Mouse (Mus musculus): ENCODE data around the gene Syt16. TPM values are rescaled to one million over a fixed set of nuclear protein-coding genes. Genes with fewer than 3 reads are reported as not detected.

The Syt16 gene
- polyA plus RNA-seq, 1 experiment from 2014 or later, result 1.2 TPM

DNA sequence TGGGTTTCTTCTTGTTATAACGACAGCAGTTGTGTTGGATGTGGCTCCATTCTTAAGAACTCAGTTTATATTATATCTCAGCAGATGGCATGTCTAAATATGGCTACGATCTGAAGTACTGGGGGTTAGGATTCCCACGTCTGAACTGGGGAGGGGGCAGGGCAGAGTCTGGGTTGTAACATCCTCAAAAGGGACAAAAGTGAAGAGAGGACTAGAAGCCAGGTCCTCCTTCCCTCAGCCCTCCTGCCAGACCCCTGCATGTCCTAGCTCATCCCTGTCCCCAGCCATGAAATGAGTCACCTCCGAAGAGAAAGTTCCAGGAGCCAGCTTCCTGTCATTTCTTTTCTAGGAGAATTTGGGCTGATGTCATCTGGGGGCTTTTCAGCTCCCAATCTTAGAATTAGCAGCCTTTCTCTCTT, 111.2 kb downstream of the Syt16 start:
- Histone ChIP-seq H3K27ac (ENCODE audit: low read depth, low read length) (no peak overlapping the region), H3K36me3 (ENCODE audit: control insufficient read depth, insufficient read depth, low read length) (no peaks in the 10 kb centered on the region), H3K4me3 (ENCODE audit: low read length) (no peak overlapping the region), H3K9me3 (ENCODE audit: control insufficient read depth, low read length) (no peaks in the 10 kb centered on the region), H3K9ac (ENCODE audit: low read depth, low read length) (no peak overlapping the region), H3K4me2 (replicated peaks; ENCODE audit: low read depth, low read length) (no peak overlapping the region), H3K27me3 (ENCODE audit: control insufficient read depth, insufficient read depth, low read length) (no peaks in the 10 kb centered on the region), H3K4me1 (ENCODE audit: control insufficient read depth, insufficient read depth, low read length) (no peaks in the 10 kb centered on the region)
- no peak for ATAC-seq (ENCODE audit: low FRiP score, low TSS enrichment)
- 73% methylated on average over 4 of the region's 4 CpGs for WGBS

DNA sequence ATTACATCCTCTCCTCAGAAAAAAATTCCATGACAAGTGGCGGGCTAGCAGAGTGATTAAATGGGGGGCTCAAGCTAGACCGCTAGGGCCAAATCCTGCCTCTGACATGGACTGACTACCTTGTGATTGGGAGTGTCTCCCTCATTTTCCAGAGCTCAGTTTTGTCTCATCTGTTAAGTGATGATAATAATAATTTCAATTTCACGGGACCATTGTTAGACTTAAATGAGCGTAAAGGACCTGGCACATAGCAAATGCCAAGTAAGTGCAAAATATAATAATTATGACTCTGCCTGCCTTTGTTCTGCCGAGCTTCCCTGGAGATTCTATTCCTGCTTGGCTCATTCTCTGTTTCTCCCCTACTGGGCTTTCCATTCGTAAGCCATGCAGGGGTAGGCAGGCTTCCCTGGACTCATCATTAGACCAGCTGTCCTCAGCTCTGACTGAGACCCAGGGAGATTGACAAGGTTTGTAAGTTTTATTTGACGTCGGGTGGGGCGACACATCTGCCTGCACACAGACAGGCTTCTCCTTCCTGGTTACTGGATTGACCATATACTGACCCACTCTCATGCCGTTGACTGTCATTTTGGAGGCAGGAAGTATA, 112.1 kb downstream of the Syt16 start:
- Histone ChIP-seq H3K27ac (ENCODE audit: low read depth, low read length) (no peak overlapping the region), H3K9ac (ENCODE audit: low read depth, low read length) (no peak overlapping the region), H3K36me3 (ENCODE audit: control insufficient read depth, insufficient read depth, low read length) (no peaks in the 10 kb centered on the region), H3K27me3 (ENCODE audit: control insufficient read depth, insufficient read depth, low read length) (no peaks in the 10 kb centered on the region), H3K9me3 (ENCODE audit: control insufficient read depth, low read length) (no peaks in the 10 kb centered on the region), H3K4me1 (ENCODE audit: control insufficient read depth, insufficient read depth, low read length) (no peaks in the 10 kb centered on the region), H3K4me3 (ENCODE audit: low read length) (no peak overlapping the region), H3K4me2 (replicated peaks; ENCODE audit: low read depth, low read length) (no peak overlapping the region)
- no peak for ATAC-seq (ENCODE audit: low FRiP score, low TSS enrichment)
- 87% methylated on average over 10 of the region's 10 CpGs for WGBS

DNA sequence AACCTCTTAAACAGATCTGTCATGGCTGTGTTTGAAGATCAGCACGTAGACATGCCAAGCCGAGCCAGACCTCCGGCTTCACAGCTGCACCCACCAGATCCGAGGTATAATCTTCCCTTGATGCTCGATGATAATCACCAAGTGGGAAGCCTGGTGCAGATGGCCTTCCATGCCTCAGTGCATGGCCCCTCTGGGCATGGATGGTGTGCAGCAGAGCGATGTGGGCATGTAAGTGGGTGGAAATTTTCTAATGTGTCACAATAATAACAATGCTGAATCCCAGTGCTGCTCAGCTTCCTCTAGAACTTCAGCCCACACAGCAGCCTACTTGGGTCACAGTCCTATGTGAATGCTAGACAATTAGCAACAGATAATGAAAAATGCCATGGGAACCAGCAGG, 119.4 kb downstream of the Syt16 start:
- no peak overlapping the region for H3K9ac ChIP-seq (ENCODE audit: low read depth, low read length)
- H3K4me3 ChIP-seq (ENCODE audit: low read length), result no peak overlapping the region
- 48% methylated on average over 6 of the region's 6 CpGs for WGBS
- ATAC-seq (ENCODE audit: low FRiP score, low TSS enrichment), result peak; percentile 64; the same call in 1 of the 2 replicates
- no peaks in the 10 kb centered on the region for H3K36me3 ChIP-seq (ENCODE audit: control insufficient read depth, insufficient read depth, low read length)
- no peak overlapping the region for H3K27ac ChIP-seq (ENCODE audit: low read depth, low read length)
- H3K4me1 ChIP-seq (ENCODE audit: control insufficient read depth, insufficient read depth, low read length), result no peaks in the 10 kb centered on the region
- H3K9me3 ChIP-seq (ENCODE audit: control insufficient read depth, low read length), result no peaks in the 10 kb centered on the region
- H3K4me2 ChIP-seq (replicated peaks; ENCODE audit: low read depth, low read length), result no peak overlapping the region
- H3K27me3 ChIP-seq (ENCODE audit: control insufficient read depth, insufficient read depth, low read length), result no peaks in the 10 kb centered on the region

DNA sequence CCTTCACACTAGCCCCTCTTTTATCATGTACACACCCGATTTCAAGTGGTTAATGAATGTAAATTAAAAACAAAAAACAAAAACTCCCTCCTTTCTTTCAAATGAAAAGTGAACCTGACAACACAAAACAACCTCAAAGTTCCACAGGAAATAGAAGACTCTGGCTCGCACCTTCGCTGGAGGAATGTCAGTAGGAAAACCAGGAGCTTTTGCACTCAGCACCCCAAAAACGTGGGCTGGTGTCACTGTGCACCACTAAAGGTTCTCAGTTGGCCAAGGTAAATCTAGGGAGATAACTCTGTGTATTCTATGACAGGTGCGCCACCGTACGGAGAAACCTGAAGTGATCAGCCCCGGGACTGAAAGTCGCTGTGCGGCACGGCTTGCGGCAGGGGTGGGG, 128.3 kb downstream of the Syt16 start:
- peaks cover 5% of the 10 kb centered on the region; the same call in 1 of the 2 replicates for H3K9me3 ChIP-seq (ENCODE audit: control insufficient read depth, low read length)
- H3K27me3 ChIP-seq (ENCODE audit: control insufficient read depth, insufficient read depth, low read length), result no peaks in the 10 kb centered on the region
- no peak overlapping the region for H3K27ac ChIP-seq (ENCODE audit: low read depth, low read length)
- H3K9ac ChIP-seq (ENCODE audit: low read depth, low read length), result no peak overlapping the region
- H3K36me3 ChIP-seq (ENCODE audit: control insufficient read depth, insufficient read depth, low read length), result no peaks in the 10 kb centered on the region
- 87% methylated on average over 12 of the region's 12 CpGs for WGBS
- no peaks in the 10 kb centered on the region for H3K4me1 ChIP-seq (ENCODE audit: control insufficient read depth, insufficient read depth, low read length)
- H3K4me3 ChIP-seq (ENCODE audit: low read length), result no peak overlapping the region
- ATAC-seq (ENCODE audit: low FRiP score, low TSS enrichment), result no peak
- H3K4me2 ChIP-seq (replicated peaks; ENCODE audit: low read depth, low read length), result no peak overlapping the region

DNA sequence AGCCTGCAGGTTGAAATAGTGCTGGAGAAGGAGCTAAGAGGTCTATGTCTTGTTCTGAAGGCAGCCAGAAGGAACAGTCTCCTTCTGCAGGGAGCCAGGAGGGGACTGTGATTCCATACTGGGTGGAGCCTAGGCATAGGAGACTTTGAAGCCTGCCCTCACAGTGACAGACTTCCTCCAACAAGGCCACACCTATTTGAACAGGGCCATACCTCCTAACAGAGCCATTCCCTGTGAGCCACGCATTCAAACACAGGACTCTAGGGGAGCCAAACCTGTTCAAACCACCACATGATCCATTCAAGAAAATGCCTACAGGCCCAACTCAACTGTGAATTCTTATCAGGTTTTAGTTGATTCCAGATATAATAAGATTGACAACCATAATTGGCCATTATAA, 130.8 kb downstream of the Syt16 start:
- no peak overlapping the region for H3K4me3 ChIP-seq (ENCODE audit: low read length)
- H3K27ac ChIP-seq (ENCODE audit: low read depth, low read length), result no peak overlapping the region
- no peak overlapping the region for H3K4me2 ChIP-seq (replicated peaks; ENCODE audit: low read depth, low read length)
- no peak for ATAC-seq (ENCODE audit: low FRiP score, low TSS enrichment)
- no peak overlapping the region for H3K9ac ChIP-seq (ENCODE audit: low read depth, low read length)
- H3K36me3 ChIP-seq (ENCODE audit: control insufficient read depth, insufficient read depth, low read length), result no peaks in the 10 kb centered on the region
- 65% methylated on average over 1 of the region's 1 CpGs for WGBS
- no peaks in the 10 kb centered on the region for H3K27me3 ChIP-seq (ENCODE audit: control insufficient read depth, insufficient read depth, low read length)
- peaks cover 5% of the 10 kb centered on the region; the same call in 1 of the 2 replicates for H3K9me3 ChIP-seq (ENCODE audit: control insufficient read depth, low read length)
- H3K4me1 ChIP-seq (ENCODE audit: control insufficient read depth, insufficient read depth, low read length), result no peaks in the 10 kb centered on the region

DNA sequence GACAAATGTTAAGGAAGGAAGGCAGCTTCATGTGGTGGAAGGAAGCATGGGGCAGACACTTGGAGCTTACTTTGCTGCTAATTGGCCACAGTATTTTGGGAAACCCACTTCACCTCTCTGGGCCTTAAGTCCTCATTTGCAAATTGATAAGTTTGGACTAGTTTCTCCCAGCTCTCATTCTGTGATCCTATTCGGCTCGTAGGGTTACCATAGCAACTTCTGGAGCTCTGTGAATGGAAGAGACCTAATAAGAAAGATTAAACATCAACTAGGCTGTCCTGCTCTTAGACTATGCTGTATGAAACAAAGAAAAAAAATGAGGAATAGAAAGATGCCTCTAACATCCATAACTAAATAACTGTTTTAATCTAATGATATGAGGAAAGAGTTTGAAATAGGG, 134.3 kb downstream of the Syt16 start:
- WGBS, result 53% methylated on average over 2 of the region's 2 CpGs
- Histone ChIP-seq H3K4me2 (replicated peaks; ENCODE audit: low read depth, low read length) (no peak overlapping the region), H3K9ac (ENCODE audit: low read depth, low read length) (no peak overlapping the region; the same call in 1 of the 2 replicates), H3K4me1 (ENCODE audit: control insufficient read depth, insufficient read depth, low read length) (no peaks in the 10 kb centered on the region), H3K36me3 (ENCODE audit: control insufficient read depth, insufficient read depth, low read length) (no peaks in the 10 kb centered on the region), H3K9me3 (ENCODE audit: control insufficient read depth, low read length) (no peaks in the 10 kb centered on the region), H3K27me3 (ENCODE audit: control insufficient read depth, insufficient read depth, low read length) (no peaks in the 10 kb centered on the region), H3K27ac (ENCODE audit: low read depth, low read length) (no peak overlapping the region), H3K4me3 (ENCODE audit: low read length) (no peak overlapping the region)
- ATAC-seq (ENCODE audit: low FRiP score, low TSS enrichment), result no peak

DNA sequence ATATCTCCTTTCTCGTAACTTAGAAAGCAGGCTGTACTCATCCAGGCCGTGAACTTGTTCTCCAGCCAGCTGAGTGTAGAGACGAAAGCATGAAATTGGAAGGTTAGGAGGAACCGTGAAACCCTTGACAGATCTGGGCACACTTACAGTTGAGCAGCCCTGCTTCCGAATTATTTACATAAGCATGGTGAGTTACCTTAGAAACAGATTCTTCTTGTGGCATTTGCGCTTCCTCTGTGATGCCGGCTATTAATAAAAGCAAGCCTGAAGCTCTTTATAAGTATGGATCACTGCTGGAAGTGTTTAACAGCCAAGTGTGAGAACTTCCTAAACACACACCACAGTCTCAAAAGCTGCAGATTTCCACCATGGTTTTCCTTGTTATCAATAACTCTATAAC, 144.7 kb downstream of the Syt16 start:
- Histone ChIP-seq H3K27me3 (ENCODE audit: control insufficient read depth, insufficient read depth, low read length) (no peaks in the 10 kb centered on the region), H3K4me2 (replicated peaks; ENCODE audit: low read depth, low read length) (no peak overlapping the region), H3K36me3 (ENCODE audit: control insufficient read depth, insufficient read depth, low read length) (no peaks in the 10 kb centered on the region), H3K9ac (ENCODE audit: low read depth, low read length) (no peak overlapping the region), H3K9me3 (ENCODE audit: control insufficient read depth, low read length) (no peaks in the 10 kb centered on the region), H3K27ac (ENCODE audit: low read depth, low read length) (no peak overlapping the region), H3K4me1 (ENCODE audit: control insufficient read depth, insufficient read depth, low read length) (no peaks in the 10 kb centered on the region), H3K4me3 (ENCODE audit: low read length) (no peak overlapping the region)
- ATAC-seq (ENCODE audit: low FRiP score, low TSS enrichment), result no peak
- 80% methylated on average over 7 of the region's 7 CpGs for WGBS

DNA sequence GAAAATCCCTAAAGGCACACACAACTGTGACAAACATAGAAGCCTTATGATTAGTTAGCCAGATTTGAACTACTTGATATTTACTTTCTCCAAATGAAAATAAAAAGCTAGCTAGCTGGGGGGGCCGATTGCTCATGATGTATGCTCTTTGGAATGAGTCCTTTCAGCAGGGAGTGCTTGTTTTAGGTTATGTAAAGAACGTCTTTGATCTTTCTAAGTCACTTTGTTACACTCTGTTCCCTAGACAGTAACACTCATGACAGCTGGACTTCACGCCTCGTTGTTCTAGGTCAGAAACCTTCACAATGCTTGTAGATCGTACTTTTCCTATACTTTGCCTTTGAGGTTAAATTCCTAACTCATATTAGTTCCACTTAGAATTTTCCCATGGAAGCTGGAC, 146.9 kb downstream of the Syt16 start:
- Histone ChIP-seq H3K27me3 (ENCODE audit: control insufficient read depth, insufficient read depth, low read length) (no peaks in the 10 kb centered on the region), H3K9ac (ENCODE audit: low read depth, low read length) (no peak overlapping the region), H3K4me3 (ENCODE audit: low read length) (no peak overlapping the region), H3K4me2 (replicated peaks; ENCODE audit: low read depth, low read length) (no peak overlapping the region), H3K36me3 (ENCODE audit: control insufficient read depth, insufficient read depth, low read length) (no peaks in the 10 kb centered on the region), H3K4me1 (ENCODE audit: control insufficient read depth, insufficient read depth, low read length) (no peaks in the 10 kb centered on the region), H3K9me3 (ENCODE audit: control insufficient read depth, low read length) (no peaks in the 10 kb centered on the region), H3K27ac (ENCODE audit: low read depth, low read length) (no peak overlapping the region)
- no peak for ATAC-seq (ENCODE audit: low FRiP score, low TSS enrichment)
- 50% methylated on average over 5 of the region's 5 CpGs for WGBS

DNA sequence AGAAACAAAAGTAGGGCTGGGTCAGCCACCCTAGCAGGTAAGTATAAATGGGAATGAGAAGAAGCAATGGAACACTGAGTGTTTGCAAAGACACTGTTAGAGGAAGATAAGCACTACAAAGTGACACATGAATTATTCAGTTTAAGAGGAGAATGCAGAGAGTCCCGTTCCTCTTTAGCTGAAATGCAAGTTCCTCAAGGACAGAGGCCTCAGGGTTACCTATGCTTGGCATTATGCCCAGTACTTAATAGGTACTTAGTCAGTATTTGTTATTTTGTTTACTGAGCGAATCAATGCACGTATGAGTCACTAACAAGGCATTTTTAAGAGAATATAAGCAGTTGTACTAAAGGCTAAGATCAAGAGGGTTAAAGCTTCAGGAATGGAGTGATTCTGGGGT, 163.3 kb downstream of the Syt16 start:
- H3K27ac ChIP-seq (ENCODE audit: low read depth, low read length), result no peak overlapping the region
- H3K36me3 ChIP-seq (ENCODE audit: control insufficient read depth, insufficient read depth, low read length), result no peaks in the 10 kb centered on the region
- no peaks in the 10 kb centered on the region for H3K9me3 ChIP-seq (ENCODE audit: control insufficient read depth, low read length)
- H3K27me3 ChIP-seq (ENCODE audit: control insufficient read depth, insufficient read depth, low read length), result no peaks in the 10 kb centered on the region
- H3K4me3 ChIP-seq (ENCODE audit: low read length), result no peak overlapping the region
- no peak overlapping the region for H3K9ac ChIP-seq (ENCODE audit: low read depth, low read length)
- no peaks in the 10 kb centered on the region for H3K4me1 ChIP-seq (ENCODE audit: control insufficient read depth, insufficient read depth, low read length)
- no peak overlapping the region for H3K4me2 ChIP-seq (replicated peaks; ENCODE audit: low read depth, low read length)
- no peak for ATAC-seq (ENCODE audit: low FRiP score, low TSS enrichment)
- 69% methylated on average over 3 of the region's 3 CpGs for WGBS

All from kidney, embryonic 14.5 days (tissue).